Mouse (Mus musculus) stomach, postnatal 0 days (tissue): Measurements from ENCODE around the gene Tnpo3. TPM values are rescaled to one million over a fixed set of nuclear protein-coding genes. Genes with fewer than 3 reads are reported as not detected.

ENCODE experiments used
- ATAC-seq: fragments of 200-750 bp; cut with Nextera tagmentation; 2 replicates; pipeline ENCODE4 v1.8.0; 2017; ENCODE audit not compliant: low FRiP score, low TSS enrichment
- DNase-seq: peaks from one replicate; pipeline ENCODE4 v3.0.0-alpha.2; 2016; ENCODE audit warnings: low spot score
- H3K27ac ChIP-seq: fragments of 300-500 bp; sonication (generic); replicated peaks from 2 replicates; pipeline ENCODE4 v1.5.1; 2014; ENCODE audit warnings: mild to moderate bottlenecking, control low read depth
- H3K27me3 ChIP-seq: fragments of 300-500 bp; sonication (generic); 2 replicates; pipeline ENCODE4 v1.6.1; 2014; ENCODE audit warnings: low read length; ENCODE audit not compliant: control insufficient read depth, insufficient read depth
- H3K36me3 ChIP-seq: fragments of 300-500 bp; sonication (generic); 2 replicates; pipeline ENCODE4 v1.6.1; 2014; ENCODE audit warnings: low read length, mixed read lengths; ENCODE audit not compliant: control insufficient read depth, insufficient read depth
- H3K4me1 ChIP-seq: fragments of 300-500 bp; sonication (generic); replicated peaks from 2 replicates; pipeline ENCODE4 v1.6.1; 2014; ENCODE audit warnings: antibody characterized with exemption; ENCODE audit not compliant: control insufficient read depth, insufficient read depth
- H3K4me2 ChIP-seq: fragments of 300-500 bp; sonication (generic); replicated peaks from 2 replicates; pipeline ENCODE4 v1.6.1; 2014; ENCODE audit warnings: low read depth, mild to moderate bottlenecking, control low read depth, moderate library complexity
- H3K4me3 ChIP-seq: fragments of 300-500 bp; sonication (generic); 2 replicates; pipeline ENCODE4 v1.5.1; 2014; ENCODE audit warnings: low read depth, low read length, control low read depth
- H3K9ac ChIP-seq: fragments of 300-500 bp; sonication (generic); 2 replicates; pipeline ENCODE4 v1.6.1; 2014; ENCODE audit warnings: mild to moderate bottlenecking, low read length, control low read depth, mixed read lengths
- H3K9me3 ChIP-seq: fragments of 300-500 bp; sonication (generic); 2 replicates; pipeline ENCODE4 v1.6.1; 2016; ENCODE audit warnings: low read length; ENCODE audit not compliant: control insufficient read depth
- CTCF ChIP-seq: IDR thresholded peaks from 2 replicates; pipeline ENCODE4 v1.5.1; 2016; ENCODE audit warnings: antibody characterized with exemption, low read depth, mild to moderate bottlenecking, moderate library complexity
- EP300 ChIP-seq: optimal IDR thresholded peaks from 2 replicates; pipeline ENCODE3; 2016; ENCODE audit warnings: antibody characterized with exemption
- WGBS: fragments of 180-500 bp; shearing (Covaris S2); extraction: QIAGEN DNeasy Blood & Tissue Kit; methylation state at CpG from one replicate; pipeline ENCODE4 v1.1.7; 2014; 5-methylcytosine and 5-hydroxymethylcytosine counted together
- polyA plus RNA-seq: library from polyadenylated mRNA; unstranded; fragments of >200 nt; fragmentation: Nextera tagmentation; extraction: Ambion mirVana; gene quantifications from 2 replicates; pipeline ENCODE4 v1.2.1, GENCODE M21; 2015

Gene Tnpo3
- polyA plus RNA-seq = 33.3 and 33.8 TPM in 2 replicates

GRCm38 (mm10) chr6:29609111-29610019 is at the start of gene Tnpo3:
Gene Tnpo3 (minus strand): TSS chr6:29609887.
- H3K9ac ChIP-seq = peak within 1 kb of the TSS; percentile 91
- DNase-seq (peak; percentile 95), ATAC-seq (peak; percentile 98)
- H3K36me3 ChIP-seq = no peaks in the 10 kb centered on the region
- TF ChIP-seq CTCF (no peak), EP300 (no peak)
- H3K27ac ChIP-seq = peak within 1 kb of the TSS; percentile 93
- under 1% methylated on average over 66 of the region's 67 CpGs for WGBS
- H3K4me1 ChIP-seq = no peaks in the 10 kb centered on the region
- H3K27me3 ChIP-seq = no peaks in the 10 kb centered on the region
- H3K4me3 ChIP-seq = peak within 1 kb of the TSS; percentile 88
- no peaks in the 10 kb centered on the region for H3K9me3 ChIP-seq
- H3K4me2 ChIP-seq = peak within 1 kb of the TSS; percentile 76

- DNase-seq = no peak
- Histone ChIP-seq H3K9me3 (no peaks in the 10 kb centered on the region), H3K4me3 (no peak overlapping the region), H3K27me3 (no peaks in the 10 kb centered on the region), H3K9ac (no peak overlapping the region), H3K4me1 (no peaks in the 10 kb centered on the region), H3K4me2 (no peak overlapping the region), H3K27ac (no peak overlapping the region), H3K36me3 (no peaks in the 10 kb centered on the region)
- ATAC-seq = peak; percentile 43
- TF ChIP-seq CTCF (no peak), EP300 (no peak)
- 81% methylated on average over 3 of the region's 3 CpGs for WGBS
These were observed 49.2 kb upstream of the Tnpo3 start for GRCm38 (mm10) chr6:29658626-29659475.

- H3K9me3 ChIP-seq = no peaks in the 10 kb centered on the region
- H3K9ac ChIP-seq = no peak overlapping the region
- H3K27ac ChIP-seq = no peak overlapping the region
- TF ChIP-seq EP300 (no peak), CTCF (no peak)
- no peak overlapping the region for H3K4me2 ChIP-seq
- no peak for ATAC-seq
- no peak for DNase-seq
- H3K4me3 ChIP-seq = no peak overlapping the region
- H3K4me1 ChIP-seq = no peaks in the 10 kb centered on the region
- no peaks in the 10 kb centered on the region for H3K36me3 ChIP-seq
- no peaks in the 10 kb centered on the region for H3K27me3 ChIP-seq
These were observed 43.6 kb upstream of the Tnpo3 start for GRCm38 (mm10) chr6:29653271-29653670.

DNA sequence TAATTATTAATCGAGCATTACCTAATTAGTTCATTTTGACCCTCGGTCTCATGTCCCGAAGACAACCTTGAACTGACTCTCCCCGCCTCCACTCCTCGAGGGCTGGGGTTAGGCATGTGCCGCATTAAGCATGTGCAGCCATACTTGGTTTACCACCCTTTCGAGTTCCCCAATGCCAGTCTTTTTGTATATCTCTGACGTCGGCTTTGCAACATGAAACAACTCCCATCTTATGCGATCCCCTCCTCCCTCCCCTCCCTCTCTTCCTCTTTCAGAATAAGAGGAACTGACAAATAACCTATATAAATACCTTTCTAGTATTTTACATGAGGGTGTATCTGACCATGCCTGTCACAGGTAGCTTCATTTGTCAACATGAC is 40.5 kb upstream of the Tnpo3 start:
- no peaks in the 10 kb centered on the region for H3K36me3 ChIP-seq
- no peaks in the 10 kb centered on the region for H3K4me1 ChIP-seq
- no peak for ATAC-seq
- no peak overlapping the region for H3K4me2 ChIP-seq
- WGBS = 66% methylated on average over 10 of the region's 10 CpGs
- TF ChIP-seq EP300 (no peak), CTCF (no peak)
- DNase-seq = no peak
- H3K9me3 ChIP-seq = no peaks in the 10 kb centered on the region
- no peaks in the 10 kb centered on the region for H3K27me3 ChIP-seq
- no peak overlapping the region for H3K9ac ChIP-seq
- no peak overlapping the region for H3K4me3 ChIP-seq
- H3K27ac ChIP-seq = no peak overlapping the region

GRCm38 (mm10) chr6:29649494-29650169 is 39.9 kb upstream of the Tnpo3 start:
- no peak overlapping the region for H3K9ac ChIP-seq
- no peak for TF ChIP-seq EP300
- TF ChIP-seq CTCF = peak; percentile 98
- H3K9me3 ChIP-seq = no peaks in the 10 kb centered on the region
- WGBS = 30% methylated on average over 14 of the region's 14 CpGs
- ATAC-seq (peak; percentile 75), DNase-seq (peak; percentile 91)
- H3K36me3 ChIP-seq = no peaks in the 10 kb centered on the region
- no peak overlapping the region for H3K4me3 ChIP-seq
- no peak overlapping the region for H3K27ac ChIP-seq
- no peaks in the 10 kb centered on the region for H3K27me3 ChIP-seq
- no peaks in the 10 kb centered on the region for H3K4me1 ChIP-seq
- H3K4me2 ChIP-seq = no peak overlapping the region; the same call in 1 of the 2 replicates
